Mouse (Mus musculus) stomach, postnatal 0 days (tissue): ENCODE measurements at regions not wholly inside any gene's neighbourhood (a gene's known extent, or its start where the extent isn't known, plus 50 kb on each side); places are given as distances from the start of the nearest gene placed in this dataset.
"Not testable (repeated sequence)": the region's sequence is repeated elsewhere in the genome, so short reads cannot be mapped to it uniquely, and the experiment has no call there.

Experiments
- ATAC-seq: fragments of 200-750 bp; cut with Nextera tagmentation; 2 replicates; pipeline ENCODE4 v1.8.0; 2017; ENCODE audit not compliant: low FRiP score, low TSS enrichment
- DNase-seq: peaks from one replicate; pipeline ENCODE4 v3.0.0-alpha.2; 2016; ENCODE audit warnings: low spot score
- H3K27ac ChIP-seq: fragments of 300-500 bp; sonication (generic); replicated peaks from 2 replicates; pipeline ENCODE4 v1.5.1; 2014; ENCODE audit warnings: mild to moderate bottlenecking, control low read depth
- H3K27me3 ChIP-seq: fragments of 300-500 bp; sonication (generic); 2 replicates; pipeline ENCODE4 v1.6.1; 2014; ENCODE audit warnings: low read length; ENCODE audit not compliant: control insufficient read depth, insufficient read depth
- H3K36me3 ChIP-seq: fragments of 300-500 bp; sonication (generic); 2 replicates; pipeline ENCODE4 v1.6.1; 2014; ENCODE audit warnings: low read length, mixed read lengths; ENCODE audit not compliant: control insufficient read depth, insufficient read depth
- H3K4me1 ChIP-seq: fragments of 300-500 bp; sonication (generic); replicated peaks from 2 replicates; pipeline ENCODE4 v1.6.1; 2014; ENCODE audit warnings: antibody characterized with exemption; ENCODE audit not compliant: control insufficient read depth, insufficient read depth
- H3K4me2 ChIP-seq: fragments of 300-500 bp; sonication (generic); replicated peaks from 2 replicates; pipeline ENCODE4 v1.6.1; 2014; ENCODE audit warnings: low read depth, mild to moderate bottlenecking, control low read depth, moderate library complexity
- H3K4me3 ChIP-seq: fragments of 300-500 bp; sonication (generic); 2 replicates; pipeline ENCODE4 v1.5.1; 2014; ENCODE audit warnings: low read depth, low read length, control low read depth
- H3K9ac ChIP-seq: fragments of 300-500 bp; sonication (generic); 2 replicates; pipeline ENCODE4 v1.6.1; 2014; ENCODE audit warnings: mild to moderate bottlenecking, low read length, control low read depth, mixed read lengths
- H3K9me3 ChIP-seq: fragments of 300-500 bp; sonication (generic); 2 replicates; pipeline ENCODE4 v1.6.1; 2016; ENCODE audit warnings: low read length; ENCODE audit not compliant: control insufficient read depth
- CTCF ChIP-seq: IDR thresholded peaks from 2 replicates; pipeline ENCODE4 v1.5.1; 2016; ENCODE audit warnings: antibody characterized with exemption, low read depth, mild to moderate bottlenecking, moderate library complexity
- EP300 ChIP-seq: optimal IDR thresholded peaks from 2 replicates; pipeline ENCODE3; 2016; ENCODE audit warnings: antibody characterized with exemption
- WGBS: fragments of 180-500 bp; shearing (Covaris S2); extraction: QIAGEN DNeasy Blood & Tissue Kit; methylation state at CpG from one replicate; pipeline ENCODE4 v1.1.7; 2014; 5-methylcytosine and 5-hydroxymethylcytosine counted together

DNA sequence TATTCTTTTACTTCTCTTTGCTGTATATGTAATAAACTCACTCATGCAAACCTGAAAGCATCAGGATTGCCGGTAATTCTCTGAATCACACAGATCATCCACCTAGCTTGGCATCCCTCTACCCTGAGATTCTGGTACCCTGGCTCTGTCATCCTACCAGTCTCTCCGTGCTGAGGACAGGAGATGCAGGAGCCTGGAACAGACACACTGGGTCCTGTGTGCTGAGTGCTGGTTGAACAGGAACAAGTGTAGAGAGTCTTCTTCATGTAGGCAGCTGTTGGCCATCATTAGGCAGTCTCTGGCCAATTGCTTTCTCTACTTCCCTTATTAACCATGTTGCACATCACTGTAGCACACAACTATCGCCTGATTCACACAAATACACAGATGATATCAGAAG lies 59.0 kb upstream of the Nmnat3 start:
- Histone ChIP-seq H3K27me3 (no peaks in the 10 kb centered on the region), H3K9me3 (no peaks in the 10 kb centered on the region), H3K4me2 (no peak overlapping the region), H3K4me3 (no peak overlapping the region), H3K36me3 (no peaks in the 10 kb centered on the region), H3K9ac (no peak overlapping the region), H3K4me1 (no peaks in the 10 kb centered on the region), H3K27ac (no peak overlapping the region)
- DNase-seq, result no peak
- WGBS, result 79% methylated on average over 3 of the region's 3 CpGs
- no peak for ATAC-seq
- TF ChIP-seq CTCF, result no peak
- TF ChIP-seq EP300, result no peak

GRCm38 (mm10) chr9:98228907-98229306 lies 58.3 kb upstream of the Nmnat3 start:
- Histone ChIP-seq H3K4me3 (no peak overlapping the region), H3K36me3 (no peaks in the 10 kb centered on the region), H3K9ac (no peak overlapping the region), H3K27me3 (no peaks in the 10 kb centered on the region), H3K4me1 (no peaks in the 10 kb centered on the region), H3K27ac (no peak overlapping the region), H3K4me2 (no peak overlapping the region), H3K9me3 (no peaks in the 10 kb centered on the region)
- DNase-seq (no peak), ATAC-seq (no peak)
- 75% methylated on average over 7 of the region's 7 CpGs for WGBS
- no peak for TF ChIP-seq EP300
- TF ChIP-seq CTCF, result no peak

DNA sequence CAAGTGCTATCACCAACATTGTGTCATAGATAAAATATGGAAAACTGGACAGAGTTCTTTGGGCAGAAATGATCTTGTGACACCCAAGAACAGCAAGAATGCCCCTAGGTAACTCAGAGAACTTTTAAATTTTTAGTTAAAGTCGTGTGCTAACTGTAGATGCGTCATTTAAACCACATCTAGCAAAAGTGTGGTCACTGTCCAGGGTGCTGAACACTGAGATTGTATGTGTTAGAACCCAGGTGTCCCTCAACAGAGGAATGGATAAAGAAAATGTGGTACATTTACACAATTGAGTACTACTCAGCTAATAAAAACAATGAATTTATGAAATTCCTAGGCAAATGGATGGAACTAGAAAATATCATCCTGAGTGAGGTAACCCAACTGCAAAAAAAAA lies 52.5 kb upstream of the Nmnat3 start:
- not testable (repeated sequence) for H3K9me3 ChIP-seq, ATAC-seq, H3K4me3 ChIP-seq, H3K36me3 ChIP-seq, H3K4me2 ChIP-seq, H3K27me3 ChIP-seq, H3K9ac ChIP-seq, H3K4me1 ChIP-seq, H3K27ac ChIP-seq
- DNase-seq, result peak; percentile 14
- WGBS, result 33% methylated on average over 2 of the region's 2 CpGs
